In the genomic region with DNA sequence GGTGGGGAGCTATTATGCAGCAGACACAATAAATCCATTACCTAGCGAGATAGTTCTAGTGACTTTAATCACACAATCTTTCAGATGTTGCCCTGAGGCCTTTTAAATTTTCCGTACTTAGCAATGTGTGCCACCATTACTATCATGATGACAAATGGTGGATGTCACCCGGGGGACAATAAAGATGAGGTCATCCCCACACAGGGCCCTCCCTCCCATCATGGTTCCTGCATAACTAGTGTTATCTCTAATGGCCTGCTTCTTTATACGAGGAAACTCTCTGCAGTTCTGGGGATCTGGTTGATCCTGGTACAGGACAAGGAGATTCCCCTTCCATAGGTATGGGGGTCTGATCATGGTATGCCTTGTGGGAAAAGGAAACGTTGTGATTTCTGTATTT, we compare ENCODE assay signal across 22 mouse cellular contexts. TPM values are rescaled to one million over a fixed set of nuclear protein-coding genes. Genes with fewer than 3 reads are reported as not detected.
DNase-seq lines count a peak whose midpoint lies in the region; ATAC-seq and TF ChIP-seq lines count a peak whose summit lies in the region.
"Had no signal": no experiment of that assay in that cellular context is flagged by ENCODE, and none has a peak within 500 bp of the region (broad histone marks: within the 10 kb centered on the region; RNA-seq: fewer than 3 reads in every experiment).

No protein-coding gene starts in this region.

- no peaks in the 10 kb centered on the region for H3K27me3 ChIP-seq in hindbrain, postnatal 0 days (ENCODE audit: insufficient read depth, low read length)
- no peaks in the 10 kb centered on the region for H3K27me3 ChIP-seq in hindbrain, embryonic 14.5 days (ENCODE audit: control insufficient read depth, insufficient read depth, low read length)
- no peaks in the 10 kb centered on the region for H3K27me3 ChIP-seq in intestine, embryonic 14.5 days (replicated peaks; ENCODE audit: control insufficient read depth, insufficient read depth, low read length)
- no peaks in the 10 kb centered on the region for H3K27me3 ChIP-seq in intestine, embryonic 15.5 days (replicated peaks)
- H3K27me3 ChIP-seq in neural tube, embryonic 14.5 days (ENCODE audit: control insufficient read depth, insufficient read depth, low read length): no peaks in the 10 kb centered on the region
- H3K27me3 ChIP-seq in forebrain, embryonic 13.5 days: no peaks in the 10 kb centered on the region
- H3K27me3 ChIP-seq: embryonic facial prominence, embryonic 12.5 days; limb, embryonic 13.5 days; liver, embryonic 13.5 days; midbrain, embryonic 13.5 days had no signal

- no peak overlapping the region for H3K9ac ChIP-seq in hindbrain, postnatal 0 days (replicated peaks; ENCODE audit: low read length)
- no peak overlapping the region for H3K9ac ChIP-seq in hindbrain, embryonic 14.5 days
- H3K9ac ChIP-seq in intestine, embryonic 14.5 days (ENCODE audit: low read length): no peak overlapping the region
- no peak overlapping the region for H3K9ac ChIP-seq in intestine, embryonic 15.5 days
- H3K9ac ChIP-seq in neural tube, embryonic 14.5 days (replicated peaks; ENCODE audit: low read depth, low read length): no peak overlapping the region
- H3K9ac ChIP-seq in forebrain, embryonic 13.5 days: no peak overlapping the region
- H3K9ac ChIP-seq: embryonic facial prominence, embryonic 12.5 days; limb, embryonic 13.5 days; liver, embryonic 13.5 days; midbrain, embryonic 13.5 days had no signal

- no peak overlapping the region for H3K27ac ChIP-seq in hindbrain, postnatal 0 days
- H3K27ac ChIP-seq in hindbrain, embryonic 14.5 days: no peak overlapping the region
- no peak overlapping the region for H3K27ac ChIP-seq in intestine, embryonic 14.5 days (ENCODE audit: low read depth)
- H3K27ac ChIP-seq in intestine, embryonic 15.5 days: no peak overlapping the region
- H3K27ac ChIP-seq in neural tube, embryonic 14.5 days (ENCODE audit: low read depth, low read length): no peak overlapping the region
- H3K27ac ChIP-seq in forebrain, embryonic 13.5 days: no peak overlapping the region
- H3K27ac ChIP-seq: embryonic facial prominence, embryonic 12.5 days; gastrocnemius, adult 2 months; limb, embryonic 13.5 days; liver, embryonic 13.5 days; midbrain, embryonic 13.5 days had no signal

- H3K36me3 ChIP-seq in hindbrain, postnatal 0 days (ENCODE audit: insufficient read depth, low read length): no peaks in the 10 kb centered on the region
- H3K36me3 ChIP-seq in hindbrain, embryonic 14.5 days (replicated peaks; ENCODE audit: control insufficient read depth, insufficient read depth): no peaks in the 10 kb centered on the region
- H3K36me3 ChIP-seq in intestine, embryonic 14.5 days (ENCODE audit: control insufficient read depth, insufficient read depth, low read length): no peaks in the 10 kb centered on the region
- H3K36me3 ChIP-seq in intestine, embryonic 15.5 days: no peaks in the 10 kb centered on the region
- no peaks in the 10 kb centered on the region for H3K36me3 ChIP-seq in neural tube, embryonic 14.5 days (ENCODE audit: control insufficient read depth, insufficient read depth, low read length)
- no peaks in the 10 kb centered on the region for H3K36me3 ChIP-seq in forebrain, embryonic 13.5 days (ENCODE audit: poor library complexity, severe bottlenecking)
- H3K36me3 ChIP-seq: embryonic facial prominence, embryonic 12.5 days; limb, embryonic 13.5 days; liver, embryonic 13.5 days; midbrain, embryonic 13.5 days had no signal

- H3K4me2 ChIP-seq in hindbrain, postnatal 0 days (ENCODE audit: low read depth, low read length): no peak overlapping the region
- H3K4me2 ChIP-seq in hindbrain, embryonic 14.5 days (replicated peaks): no peak overlapping the region
- no peak overlapping the region for H3K4me2 ChIP-seq in intestine, embryonic 14.5 days (ENCODE audit: low read length)
- H3K4me2 ChIP-seq in intestine, embryonic 15.5 days (replicated peaks): no peak overlapping the region
- no peak overlapping the region for H3K4me2 ChIP-seq in neural tube, embryonic 14.5 days (ENCODE audit: low read depth, low read length)
- no peak overlapping the region for H3K4me2 ChIP-seq in forebrain, embryonic 13.5 days
- H3K4me2 ChIP-seq: embryonic facial prominence, embryonic 12.5 days; limb, embryonic 13.5 days; liver, embryonic 13.5 days; midbrain, embryonic 13.5 days had no signal

- peak; percentile 5 for DNase-seq in hindbrain, postnatal 0 days (ENCODE audit: low spot score)
- DNase-seq in hindbrain, embryonic 14.5 days (ENCODE audit: low spot score): no peak
- no peak for DNase-seq in intestine, embryonic 14.5 days (ENCODE audit: low spot score)
- no peak for DNase-seq in retina, embryonic 14.5 days (ENCODE audit: low spot score)
- DNase-seq: adrenal gland, adult 8-10 months; cerebellum, adult 2 months; cerebellum, postnatal 25 days; gastrocnemius, adult 2 months; kidney, adult 9 months; layer of hippocampus, adult 9-11 months; liver, embryonic 13.5 days; lung, adult 2 months; lung, postnatal 14 days; right cerebral cortex, postnatal 14 days; spleen, adult 18-20 months; thymus, postnatal 25 days had no signal

- no peaks in the 10 kb centered on the region for H3K9me3 ChIP-seq in hindbrain, postnatal 0 days (ENCODE audit: low read length)
- H3K9me3 ChIP-seq in hindbrain, embryonic 14.5 days (ENCODE audit: control insufficient read depth, low read length): no peaks in the 10 kb centered on the region
- H3K9me3 ChIP-seq in intestine, embryonic 14.5 days (ENCODE audit: control insufficient read depth, low read length): no peaks in the 10 kb centered on the region
- H3K9me3 ChIP-seq in intestine, embryonic 15.5 days: no peaks in the 10 kb centered on the region
- H3K9me3 ChIP-seq in neural tube, embryonic 14.5 days (ENCODE audit: control insufficient read depth, low read length): no peaks in the 10 kb centered on the region
- no peaks in the 10 kb centered on the region for H3K9me3 ChIP-seq in forebrain, embryonic 13.5 days (replicated peaks)
- H3K9me3 ChIP-seq: embryonic facial prominence, embryonic 12.5 days; limb, embryonic 13.5 days; liver, embryonic 13.5 days; midbrain, embryonic 13.5 days had no signal

- ATAC-seq in hindbrain, postnatal 0 days: no peak
- ATAC-seq in hindbrain, embryonic 14.5 days (ENCODE audit: low FRiP score): no peak
- 0 out of 2 replicates have a peak, but pooled peaks have one; percentile 37 for ATAC-seq in intestine, embryonic 14.5 days (replicated peaks; ENCODE audit: low FRiP score, low TSS enrichment, low read depth)
- ATAC-seq in intestine, embryonic 15.5 days: peak; percentile 46
- peak; percentile 85 for ATAC-seq in neural tube, embryonic 14.5 days (ENCODE audit: low read depth)
- ATAC-seq in forebrain, embryonic 13.5 days: no peak
- ATAC-seq: midbrain, embryonic 13.5 days had no signal

- 66% methylated on average over 5 of the region's 5 CpGs for WGBS in hindbrain, postnatal 0 days
- 55% methylated on average over 5 of the region's 5 CpGs for WGBS in hindbrain, embryonic 14.5 days
- 40% methylated on average over 5 of the region's 5 CpGs for WGBS in intestine, embryonic 14.5 days
- WGBS in intestine, embryonic 15.5 days: 35% methylated on average over 5 of the region's 5 CpGs
- 33% methylated on average over 5 of the region's 5 CpGs for whole genome bisulfite sequencing in neural tube, embryonic 14.5 days
- WGBS in forebrain, embryonic 13.5 days: 77% methylated on average over 5 of the region's 5 CpGs

- H3K4me1 ChIP-seq in hindbrain, postnatal 0 days (ENCODE audit: insufficient read depth, low read length): no peaks in the 10 kb centered on the region
- no peaks in the 10 kb centered on the region for H3K4me1 ChIP-seq in hindbrain, embryonic 14.5 days (replicated peaks; ENCODE audit: control insufficient read depth, insufficient read depth, low read length)
- no peaks in the 10 kb centered on the region for H3K4me1 ChIP-seq in intestine, embryonic 14.5 days (replicated peaks; ENCODE audit: control insufficient read depth, insufficient read depth, low read length)
- no peaks in the 10 kb centered on the region for H3K4me1 ChIP-seq in intestine, embryonic 15.5 days (replicated peaks)
- H3K4me1 ChIP-seq in neural tube, embryonic 14.5 days (ENCODE audit: control insufficient read depth, insufficient read depth, low read length): no peaks in the 10 kb centered on the region
- no peaks in the 10 kb centered on the region for H3K4me1 ChIP-seq in forebrain, embryonic 13.5 days
- H3K4me1 ChIP-seq: embryonic facial prominence, embryonic 12.5 days; limb, embryonic 13.5 days; midbrain, embryonic 13.5 days had no signal

- no peak overlapping the region for H3K4me3 ChIP-seq in hindbrain, postnatal 0 days (ENCODE audit: low read length)
- H3K4me3 ChIP-seq in hindbrain, embryonic 14.5 days (replicated peaks; ENCODE audit: low read length): no peak overlapping the region
- no peak overlapping the region for H3K4me3 ChIP-seq in intestine, embryonic 14.5 days (ENCODE audit: low read depth, low read length)
- H3K4me3 ChIP-seq in intestine, embryonic 15.5 days (replicated peaks): no peak overlapping the region
- no peak overlapping the region for H3K4me3 ChIP-seq in neural tube, embryonic 14.5 days (ENCODE audit: low read depth, low read length)
- no peak overlapping the region for H3K4me3 ChIP-seq in forebrain, embryonic 13.5 days
- H3K4me3 ChIP-seq: embryonic facial prominence, embryonic 12.5 days; gastrocnemius, adult 2 months; limb, embryonic 13.5 days; liver, embryonic 13.5 days; midbrain, embryonic 13.5 days had no signal

- TF ChIP-seq CTCF in hindbrain, postnatal 0 days (IDR thresholded peaks at IDR 0.05; ENCODE audit: low read depth): no peak

RNA-seq across cellular contexts. Expression of a gene that starts 24.5 kb away (rescaled TPM):
- 28.8 and 31.1 TPM in 2 replicates for total RNA-seq in hindbrain, postnatal 0 days (2014; rRNA removed)
- polyA plus RNA-seq in hindbrain, postnatal 0 days (2015; fragmentation: Nextera tagmentation; extraction: Ambion mirVana): 18.1 and 19.6 TPM in 2 replicates
- polyA plus RNA-seq in hindbrain, embryonic 14.5 days (2014; fragmentation: Nextera tagmentation; extraction: Ambion mirVana): 18.6 and 20.8 TPM in 2 replicates
- 13.8 and 16.5 TPM in 2 replicates for polyA plus RNA-seq in intestine, embryonic 14.5 days (2014; fragmentation: Nextera tagmentation; extraction: Ambion mirVana)
- 15.9 and 16.7 TPM in 2 replicates for polyA plus RNA-seq in intestine, embryonic 15.5 days (2015; fragmentation: Nextera tagmentation; extraction: Ambion mirVana)
- polyA plus RNA-seq in neural tube, embryonic 14.5 days (2014; fragmentation: Nextera tagmentation; extraction: Ambion mirVana): 18.0 and 19.5 TPM in 2 replicates
- polyA plus RNA-seq in forebrain, embryonic 13.5 days (2015; fragmentation: Nextera tagmentation; extraction: Ambion mirVana): 9.2 and 9.7 TPM in 2 replicates

Comparison
In these comparisons a context has a peak if more than half of its experiments do, and no peak if none do; other contexts are left out.
1. ATAC-seq: peak in intestine, embryonic 14.5 days (single experiment), intestine, embryonic 15.5 days (single experiment) and neural tube, embryonic 14.5 days (single experiment); none in hindbrain, postnatal 0 days (single experiment), hindbrain, embryonic 14.5 days (single experiment) and forebrain, embryonic 13.5 days (single experiment).